Mouse (Mus musculus): ENCODE measurements around the gene Sap25.

- TF ChIP-seq CTCF (IDR thresholded peaks at IDR 0.05; ENCODE audit: control insufficient read depth, insufficient read depth, insufficient replicate concordance, low read depth, low read length) (no peak), POLR2A (IDR thresholded peaks at IDR 0.05; ENCODE audit: control insufficient read depth, low read depth, low read length) (no peak)
These were observed 33.7 kb downstream of the Sap25 start for GRCm38 (mm10) chr5:137674786-137675185.

Measured in testis, adult 2 months (tissue).